In genomic region chr11:100769980-100770379, GRCm38 (mm10) we compare ENCODE assay signal across 9 mouse cellular contexts. TPM values are rescaled to one million over a fixed set of nuclear protein-coding genes. Genes with fewer than 3 reads are reported as not detected.
DNase-seq lines count a peak whose midpoint lies in the region; ATAC-seq and TF ChIP-seq lines count a peak whose summit lies in the region.
"Had no signal": no experiment of that assay in that cellular context is flagged by ENCODE, and none has a peak within 500 bp of the region (broad histone marks: within the 10 kb centered on the region; RNA-seq: fewer than 3 reads in every experiment).

No protein-coding gene starts in this region.

- H3K27me3 ChIP-seq in thymus, adult 2 months (ENCODE audit: control insufficient read depth, insufficient read depth, low read length) = no peaks in the 10 kb centered on the region
- H3K27me3 ChIP-seq in liver, embryonic 11.5 days (replicated peaks; ENCODE audit: control insufficient read depth, insufficient read depth, low read length) = no peaks in the 10 kb centered on the region
- no peaks in the 10 kb centered on the region for H3K27me3 ChIP-seq in stomach, postnatal 0 days (ENCODE audit: control insufficient read depth, insufficient read depth, low read length)

- peak; percentile 40 to 51 for DNase-seq in cerebellum, postnatal 25 days
- DNase-seq in thymus, adult 2 months = no peak
- DNase-seq in thymus, postnatal 0 days (ENCODE audit: low spot score) = no peak
- no peak for DNase-seq in liver, embryonic 11.5 days (ENCODE audit: low spot score)
- no peak for DNase-seq in stomach, postnatal 0 days (ENCODE audit: low spot score)
- DNase-seq in left cerebral cortex, adult 11 months (ENCODE audit: low spot score) = no peak
- DNase-seq in adrenal gland, postnatal 14 days = no peak

- no peak for ATAC-seq in cerebellum, adult (ENCODE audit: insufficient number of reproducible peaks, low FRiP score, low TSS enrichment)
- ATAC-seq in liver, embryonic 11.5 days (replicated peaks; ENCODE audit: low FRiP score) = no peak; the same call in 1 of the 2 replicates
- peak; percentile 16; the same call in 1 of the 2 replicates for ATAC-seq in stomach, postnatal 0 days (ENCODE audit: low FRiP score, low TSS enrichment)

- no peak for TF ChIP-seq POLR2A in thymus, adult 2 months (IDR thresholded peaks at IDR 0.05; ENCODE audit: control insufficient read depth, extremely low read depth, insufficient read depth, low read length, poor library complexity)

- H3K9me3 ChIP-seq in liver, embryonic 11.5 days (ENCODE audit: control insufficient read depth, low read length) = no peaks in the 10 kb centered on the region
- no peaks in the 10 kb centered on the region for H3K9me3 ChIP-seq in stomach, postnatal 0 days (ENCODE audit: control insufficient read depth, low read length)

- no peak for TF ChIP-seq EP300 in stomach, postnatal 0 days (optimal IDR thresholded peaks at IDR 0.05)

- H3K36me3 ChIP-seq in thymus, adult 2 months (ENCODE audit: control insufficient read depth, insufficient read depth, low read length) = no peaks in the 10 kb centered on the region
- no peaks in the 10 kb centered on the region for H3K36me3 ChIP-seq in liver, embryonic 11.5 days (ENCODE audit: control insufficient read depth, insufficient read depth, low read length)
- no peaks in the 10 kb centered on the region for H3K36me3 ChIP-seq in stomach, postnatal 0 days (ENCODE audit: control insufficient read depth, insufficient read depth, low read length)

- H3K4me3 ChIP-seq in thymus, adult 2 months (ENCODE audit: control insufficient read depth, insufficient read depth, low read length) = peak overlapping the region; percentile 58; the same call in 1 of the 2 replicates
- peak overlapping the region; percentile 63 for H3K4me3 ChIP-seq in liver, embryonic 11.5 days (ENCODE audit: low read depth, low read length)
- peak overlapping the region; percentile 63 for H3K4me3 ChIP-seq in stomach, postnatal 0 days (ENCODE audit: low read depth, low read length)

- WGBS in thymus, adult 2 months = 82% methylated on average over 6 of the region's 6 CpGs
- 56% methylated on average over 6 of the region's 6 CpGs for WGBS in liver, embryonic 11.5 days
- WGBS in stomach, postnatal 0 days = 48% methylated on average over 6 of the region's 6 CpGs

- TF ChIP-seq CTCF in thymus, adult 2 months (IDR thresholded peaks at IDR 0.05; ENCODE audit: borderline replicate concordance, control insufficient read depth, extremely low read depth, insufficient read depth, low read length, poor library complexity) = no peak
- TF ChIP-seq CTCF in stomach, postnatal 0 days (IDR thresholded peaks at IDR 0.05; ENCODE audit: low read depth) = peak; percentile 24

- H3K4me2 ChIP-seq in liver, embryonic 11.5 days = peak overlapping the region; percentile 66
- peak overlapping the region; percentile 59 for H3K4me2 ChIP-seq in stomach, postnatal 0 days (replicated peaks; ENCODE audit: low read depth)

- H3K4me1 ChIP-seq in thymus, adult 2 months (replicated peaks; ENCODE audit: control insufficient read depth, insufficient read depth, low read length) = peaks cover 13% of the 10 kb centered on the region
- H3K4me1 ChIP-seq in liver, embryonic 11.5 days (replicated peaks; ENCODE audit: control insufficient read depth, insufficient read depth, low read length) = peaks cover 4% of the 10 kb centered on the region
- 0 out of 2 replicates have a peak, but pooled peaks cover 3% of the 10 kb centered on the region for H3K4me1 ChIP-seq in stomach, postnatal 0 days (replicated peaks; ENCODE audit: control insufficient read depth, insufficient read depth)

- no peak overlapping the region; the same call in 1 of the 2 replicates for H3K9ac ChIP-seq in liver, embryonic 11.5 days (ENCODE audit: low read depth, low read length)
- 0 out of 2 replicates have a peak overlapping the region, but pooled peaks have one; percentile 31 for H3K9ac ChIP-seq in stomach, postnatal 0 days (ENCODE audit: low read length)

- H3K27ac ChIP-seq in thymus, adult 2 months (ENCODE audit: control insufficient read depth, insufficient read depth, low read length) = no peak overlapping the region
- H3K27ac ChIP-seq in liver, embryonic 11.5 days (ENCODE audit: low read depth, low read length) = no peak overlapping the region
- no peak overlapping the region for H3K27ac ChIP-seq in stomach, postnatal 0 days (replicated peaks)

RNA-seq across cellular contexts. Expression of gene Ghdc, which starts 0.8 kb away (rescaled TPM):
- polyA plus RNA-seq in thymus, adult 2 months (2012; rRNA removed) = 6.8 and 7.9 TPM in 2 replicates
- polyA plus RNA-seq in thymus, postnatal 0 days (2015; fragmentation: Nextera tagmentation; extraction: Ambion mirVana) = 2.4 and 2.7 TPM in 2 replicates
- 3.1 and 3.8 TPM in 2 replicates for polyA plus RNA-seq in liver, embryonic 11.5 days (2014; fragmentation: Nextera tagmentation; extraction: Ambion mirVana)
- 3.6 and 3.9 TPM in 2 replicates for polyA plus RNA-seq in stomach, postnatal 0 days (2015; fragmentation: Nextera tagmentation; extraction: Ambion mirVana)
- total RNA-seq in adrenal gland, postnatal 14 days (2021) = 19.7 and 19.9 TPM in 2 replicates

RNA-seq across cellular contexts. Expression of gene Hcrt, which starts 7.2 kb away (rescaled TPM):
- polyA plus RNA-seq in thymus, adult 2 months (2012; rRNA removed) = 0.57 TPM in 1 of 2 replicates, not detected in the other
- polyA plus RNA-seq in thymus, postnatal 0 days (2015; fragmentation: Nextera tagmentation; extraction: Ambion mirVana) = 0.34 and 0.54 TPM in 2 replicates
- polyA plus RNA-seq in liver, embryonic 11.5 days (2014; fragmentation: Nextera tagmentation; extraction: Ambion mirVana) = not detected in 2 replicates
- not detected in 2 replicates for polyA plus RNA-seq in stomach, postnatal 0 days (2015; fragmentation: Nextera tagmentation; extraction: Ambion mirVana)
- total RNA-seq in adrenal gland, postnatal 14 days (2021) = not detected in 2 replicates
- polyA plus RNA-seq: gonadal fat pad, adult 2 months had no signal

RNA-seq across cellular contexts. Expression of gene Kcnh4, which starts 10.2 kb away (rescaled TPM):
- polyA plus RNA-seq in thymus, adult 2 months (2012; rRNA removed) = 1.1 and 1.2 TPM in 2 replicates
- polyA plus RNA-seq in thymus, postnatal 0 days (2015; fragmentation: Nextera tagmentation; extraction: Ambion mirVana) = 0.03 TPM in 1 of 2 replicates, not detected in the other
- polyA plus RNA-seq in liver, embryonic 11.5 days (2014; fragmentation: Nextera tagmentation; extraction: Ambion mirVana) = not detected in 2 replicates
- polyA plus RNA-seq in stomach, postnatal 0 days (2015; fragmentation: Nextera tagmentation; extraction: Ambion mirVana) = 0.06 TPM in 2 replicates
- 0.11 and 0.15 TPM in 2 replicates for total RNA-seq in adrenal gland, postnatal 14 days (2021)

RNA-seq across cellular contexts. Expression of gene Rab5c, which starts 32.0 kb away (rescaled TPM):
- polyA plus RNA-seq in thymus, adult 2 months (2012; rRNA removed) = 290 and 304 TPM in 2 replicates
- polyA plus RNA-seq in thymus, postnatal 0 days (2015; fragmentation: Nextera tagmentation; extraction: Ambion mirVana) = 35.8 and 38.6 TPM in 2 replicates
- polyA plus RNA-seq in liver, embryonic 11.5 days (2014; fragmentation: Nextera tagmentation; extraction: Ambion mirVana) = 51.2 TPM in 2 replicates
- 18.4 and 22.0 TPM in 2 replicates for polyA plus RNA-seq in stomach, postnatal 0 days (2015; fragmentation: Nextera tagmentation; extraction: Ambion mirVana)
- 170 and 175 TPM in 2 replicates for total RNA-seq in adrenal gland, postnatal 14 days (2021)

RNA-seq across cellular contexts. Expression of gene Hspb9, which starts 56.3 kb away (rescaled TPM):
- 0.24 and 0.31 TPM in 2 replicates for polyA plus RNA-seq in thymus, adult 2 months (2012; rRNA removed)
- polyA plus RNA-seq in thymus, postnatal 0 days (2015; fragmentation: Nextera tagmentation; extraction: Ambion mirVana) = 0.18 TPM in 1 of 2 replicates, not detected in the other
- 0.27 and 0.30 TPM in 2 replicates for polyA plus RNA-seq in liver, embryonic 11.5 days (2014; fragmentation: Nextera tagmentation; extraction: Ambion mirVana)
- polyA plus RNA-seq in stomach, postnatal 0 days (2015; fragmentation: Nextera tagmentation; extraction: Ambion mirVana) = 0.13 and 0.22 TPM in 2 replicates
- not detected in 2 replicates for total RNA-seq in adrenal gland, postnatal 14 days (2021)

Comparison
In these comparisons a context has a peak if more than half of its experiments do, and no peak if none do; other contexts are left out.
1. DNase-seq: peak in cerebellum, postnatal 25 days (2 of 2); none in thymus, adult 2 months (single experiment), thymus, postnatal 0 days (single experiment), liver, embryonic 11.5 days (single experiment), stomach, postnatal 0 days (single experiment), left cerebral cortex, adult 11 months (single experiment) and adrenal gland, postnatal 14 days (single experiment).
2. Peak in every context shown above with its lines, with median percentiles within 50 percentile points of each other: H3K4me3 ChIP-seq.